Mouse (Mus musculus) midbrain, embryonic 10.5 days (tissue): ENCODE data around the gene Sphk2. TPM values are rescaled to one million over a fixed set of nuclear protein-coding genes. Genes with fewer than 3 reads are reported as not detected.

Experiments
- DNase-seq: peaks from one replicate; pipeline ENCODE4 v3.0.0-alpha.2; 2017; ENCODE audit warnings: low spot score
- H3K27ac ChIP-seq: fragments of 300-500 bp; sonication (generic); replicated peaks from 2 replicates; pipeline ENCODE4 v1.5.1; 2016; ENCODE audit warnings: mild to moderate bottlenecking
- H3K27me3 ChIP-seq: fragments of 300-500 bp; sonication (generic); 2 replicates; pipeline ENCODE4 v1.6.1; 2016; ENCODE audit warnings: low read depth, mild to moderate bottlenecking; ENCODE audit not compliant: poor library complexity, severe bottlenecking
- H3K36me3 ChIP-seq: fragments of 300-500 bp; sonication (generic); 2 replicates; pipeline ENCODE4 v1.6.1; 2016; ENCODE audit warnings: mild to moderate bottlenecking, moderate library complexity
- H3K4me1 ChIP-seq: fragments of 300-500 bp; sonication (generic); 2 replicates; pipeline ENCODE4 v1.6.1; 2016
- H3K4me3 ChIP-seq: fragments of 300-500 bp; sonication (generic); 2 replicates; pipeline ENCODE4 v1.5.1; 2016; ENCODE audit warnings: mild to moderate bottlenecking, moderate library complexity
- H3K9me3 ChIP-seq: fragments of 300-500 bp; sonication (generic); replicated peaks from 2 replicates; pipeline ENCODE4 v1.6.1; 2016; ENCODE audit warnings: mild to moderate bottlenecking
- WGBS: fragments of 180-500 bp; shearing (Covaris S2); methylation state at CpG from one replicate; pipeline ENCODE4 v1.1.7; 2016; 5-methylcytosine and 5-hydroxymethylcytosine counted together
- polyA plus RNA-seq: library from polyadenylated mRNA; unstranded; fragments of >200 nt; fragmentation: Nextera tagmentation; extraction: Ambion mirVana; gene quantifications from 2 replicates; pipeline ENCODE4 v1.2.1, GENCODE M21; 2016

Gene Sphk2
- polyA plus RNA-seq, 1 experiment from 2014 or later = 32.3 TPM

DNA sequence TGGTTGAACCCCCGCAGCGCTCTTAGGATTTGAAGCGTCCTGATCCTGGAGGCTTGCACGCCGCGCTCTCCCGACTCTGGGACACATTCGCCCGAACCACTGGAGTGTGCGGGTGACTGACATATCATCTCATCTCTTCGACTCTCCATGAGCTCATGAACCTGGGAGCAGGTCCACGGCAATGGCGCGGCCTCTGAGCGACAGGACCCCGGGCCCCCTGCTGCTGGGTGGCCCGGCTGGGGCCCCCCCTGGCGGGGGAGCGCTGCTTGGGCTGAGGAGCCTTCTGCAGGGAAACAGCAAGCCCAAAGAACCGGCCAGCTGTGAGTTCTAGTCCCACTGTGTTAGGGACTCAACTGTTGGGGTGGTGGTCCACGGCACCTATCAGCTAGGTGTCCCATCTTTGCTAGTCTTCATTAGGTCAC, 12.3 kb downstream of the Sphk2 start:
- under 1% methylated on average over 21 of the region's 21 CpGs for WGBS
- H3K4me1 ChIP-seq = peaks cover 86% of the 10 kb centered on the region
- peaks cover 6% of the 10 kb centered on the region for H3K27me3 ChIP-seq
- H3K27ac ChIP-seq = peak overlapping the region; percentile 87
- DNase-seq = no peak
- H3K36me3 ChIP-seq = peaks cover 10% of the 10 kb centered on the region
- H3K4me3 ChIP-seq = peak overlapping the region; percentile 73
- no peaks in the 10 kb centered on the region for H3K9me3 ChIP-seq

DNA sequence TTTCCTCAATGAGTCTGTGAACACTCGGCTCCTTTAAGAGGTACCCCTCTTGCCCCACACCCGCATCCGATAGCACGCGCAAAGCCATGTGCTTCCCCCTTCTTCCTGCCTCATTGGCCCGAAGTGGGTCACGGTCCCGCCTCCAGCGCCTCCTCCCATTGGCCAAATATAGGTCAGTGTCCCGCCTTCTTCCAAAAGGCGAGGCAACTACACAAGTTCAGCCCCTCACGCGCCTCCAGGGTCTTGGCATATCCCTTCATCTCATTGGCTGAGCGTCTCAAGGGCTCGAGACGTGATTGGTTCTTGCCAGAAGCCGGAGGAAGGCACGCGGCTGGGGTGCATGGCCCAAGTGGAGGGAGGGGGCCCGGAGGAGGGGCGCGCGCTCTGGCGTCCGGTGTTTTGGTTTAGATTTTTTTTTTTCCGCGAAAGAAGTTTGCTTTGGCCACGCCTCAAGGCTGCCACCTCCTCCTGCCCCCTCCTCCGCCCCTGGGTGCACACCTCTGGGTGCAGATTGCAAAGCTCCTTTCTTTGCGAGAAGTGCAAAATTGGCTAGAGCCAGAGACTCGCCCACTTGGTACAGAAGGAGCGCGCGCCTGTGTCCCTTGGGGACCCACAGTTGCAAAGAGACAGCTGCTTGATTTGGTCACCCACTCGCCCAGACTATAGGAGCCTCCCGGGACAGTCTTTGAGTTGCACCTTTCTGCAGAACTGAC, 12.9 kb downstream of the Sphk2 start, which contains the start of gene Dbp:
Gene Dbp (plus strand): TSS at position 359 of the 713 bp plus-strand sequence.
- Histone ChIP-seq H3K27ac (peak within 1 kb of the TSS; percentile 87), H3K27me3 (peaks cover 12% of the 10 kb centered on the region), H3K9me3 (no peaks in the 10 kb centered on the region), H3K4me3 (peak within 1 kb of the TSS; percentile 73), H3K36me3 (peaks cover 4% of the 10 kb centered on the region), H3K4me1 (peaks cover 86% of the 10 kb centered on the region)
- WGBS = 0% methylated on average over 36 of the region's 36 CpGs
- peak; percentile 99 for DNase-seq

DNA sequence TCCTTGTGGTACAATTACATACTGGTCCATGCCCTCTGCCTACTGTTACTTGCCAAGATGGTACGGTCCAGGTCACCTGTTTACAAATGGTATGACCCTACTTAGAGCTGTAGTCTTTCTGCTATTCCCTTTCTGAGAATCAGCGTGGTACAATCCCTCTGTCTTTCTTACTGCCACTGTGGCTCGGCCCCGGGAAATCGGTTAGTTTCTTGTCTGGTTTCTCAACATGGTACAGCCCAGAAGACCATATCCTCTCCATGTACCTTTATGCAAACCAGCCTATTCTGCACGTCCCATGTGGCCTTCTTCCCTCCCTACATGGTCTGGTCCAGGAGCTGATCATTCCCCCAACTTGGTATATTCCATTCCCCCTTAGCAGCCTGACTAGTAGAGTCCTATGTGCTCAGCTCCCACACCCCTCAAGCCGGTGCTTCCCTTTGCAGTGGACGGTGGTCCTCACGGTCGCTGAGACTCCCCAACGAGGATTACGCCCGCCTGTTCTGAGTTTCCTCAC, 13.7 kb downstream of the Sphk2 start:
- WGBS = 1% methylated on average over 13 of the region's 13 CpGs
- no peaks in the 10 kb centered on the region for H3K36me3 ChIP-seq
- peaks cover 20% of the 10 kb centered on the region for H3K27me3 ChIP-seq
- peak overlapping the region; percentile 73 for H3K4me3 ChIP-seq
- H3K9me3 ChIP-seq = no peaks in the 10 kb centered on the region
- peaks cover 86% of the 10 kb centered on the region for H3K4me1 ChIP-seq
- H3K27ac ChIP-seq = peak overlapping the region; percentile 87
- peak; percentile 74 for DNase-seq

DNA sequence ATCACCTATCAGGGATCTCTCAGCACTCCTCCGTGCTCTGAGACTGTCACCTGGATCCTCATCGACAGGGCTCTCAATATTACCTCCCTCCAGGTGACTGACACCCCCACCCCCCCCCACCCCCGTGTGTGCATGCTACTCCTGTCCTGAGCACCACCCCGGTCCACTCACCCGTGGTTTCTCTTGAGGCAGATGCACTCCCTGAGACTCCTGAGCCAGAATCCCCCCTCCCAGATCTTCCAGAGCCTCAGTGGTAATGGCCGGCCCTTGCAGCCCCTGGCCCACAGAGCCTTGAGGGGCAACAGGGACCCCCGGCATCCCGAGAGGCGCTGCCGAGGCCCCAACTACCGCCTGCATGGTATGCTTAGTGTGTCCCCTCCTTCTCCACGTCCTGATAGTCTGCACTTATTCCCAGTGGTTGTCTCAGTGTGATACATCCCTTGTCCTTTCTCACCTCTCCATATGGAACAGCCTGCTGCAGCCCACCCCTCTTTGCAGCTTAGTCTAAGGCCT, 14.2 kb downstream of the Sphk2 start:
- peak overlapping the region; percentile 73 for H3K4me3 ChIP-seq
- H3K27ac ChIP-seq = peak overlapping the region; percentile 87
- WGBS = 50% methylated on average over 12 of the region's 12 CpGs
- peaks cover 25% of the 10 kb centered on the region for H3K27me3 ChIP-seq
- peaks cover 81% of the 10 kb centered on the region for H3K4me1 ChIP-seq
- H3K36me3 ChIP-seq = no peaks in the 10 kb centered on the region
- DNase-seq = no peak
- H3K9me3 ChIP-seq = no peaks in the 10 kb centered on the region

DNA sequence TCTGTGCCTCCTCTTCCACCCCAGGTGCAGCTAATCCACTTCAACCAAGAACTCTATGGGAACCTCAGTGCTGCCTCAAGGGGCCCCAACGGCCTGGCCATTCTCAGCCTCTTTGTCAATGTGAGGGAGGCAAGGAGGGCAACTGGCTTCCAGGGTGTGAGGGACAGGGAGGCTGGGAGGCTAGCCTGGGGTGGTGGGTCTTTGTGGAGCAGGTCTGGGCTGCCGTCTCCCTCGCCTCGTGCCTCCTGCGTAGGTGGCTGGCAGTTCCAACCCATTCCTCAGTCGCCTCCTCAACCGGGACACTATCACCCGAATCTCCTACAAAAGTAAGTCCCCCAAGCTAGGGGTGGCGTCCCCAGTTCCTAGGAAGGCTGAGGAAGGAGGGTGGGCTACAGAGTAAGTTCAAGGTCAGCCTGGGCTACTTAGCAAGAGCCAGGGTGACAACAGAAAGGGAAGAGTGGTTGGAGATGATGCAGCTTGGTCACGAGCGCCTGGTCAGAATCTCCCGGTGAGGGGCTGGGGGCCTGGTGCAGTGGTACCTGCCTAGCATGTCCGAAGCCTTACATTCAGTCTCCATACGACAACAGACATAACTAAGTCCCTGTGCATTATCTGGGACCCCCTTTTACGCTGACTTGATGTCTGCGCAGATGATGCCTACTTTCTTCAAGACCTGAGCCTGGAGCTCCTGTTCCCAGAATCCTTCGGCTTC, 14.8 kb downstream of the Sphk2 start:
- Histone ChIP-seq H3K36me3 (no peaks in the 10 kb centered on the region), H3K4me1 (peaks cover 75% of the 10 kb centered on the region), H3K4me3 (peak overlapping the region; percentile 73), H3K9me3 (no peaks in the 10 kb centered on the region), H3K27me3 (peaks cover 31% of the 10 kb centered on the region), H3K27ac (peak overlapping the region; percentile 87; the same call in 1 of the 2 replicates)
- 90% methylated on average over 17 of the region's 17 CpGs for WGBS
- DNase-seq = no peak

DNA sequence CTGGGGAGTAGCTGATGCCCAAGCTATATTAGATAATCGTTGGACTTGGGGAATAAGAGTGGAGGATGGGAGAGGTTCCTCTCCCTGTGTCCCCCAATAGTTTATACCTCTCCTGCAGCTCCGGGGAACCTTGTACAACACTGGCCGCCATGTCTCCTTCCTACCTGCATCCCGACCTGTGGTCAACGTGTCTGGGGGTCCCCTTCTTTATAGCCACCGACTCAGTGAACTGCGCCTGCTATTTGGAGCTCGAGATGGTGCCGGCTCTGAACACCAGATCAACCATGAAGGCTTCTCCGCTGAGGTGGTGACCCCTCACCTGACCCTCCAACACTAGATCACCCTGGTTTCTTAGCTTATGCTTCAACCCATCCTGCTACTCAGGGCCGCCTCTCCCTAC, 15.5 kb downstream of the Sphk2 start:
- Histone ChIP-seq H3K4me3 (no peak overlapping the region), H3K9me3 (no peaks in the 10 kb centered on the region), H3K36me3 (no peaks in the 10 kb centered on the region), H3K27ac (no peak overlapping the region), H3K27me3 (peaks cover 34% of the 10 kb centered on the region), H3K4me1 (peaks cover 68% of the 10 kb centered on the region)
- no peak for DNase-seq
- 91% methylated on average over 11 of the region's 11 CpGs for WGBS

DNA sequence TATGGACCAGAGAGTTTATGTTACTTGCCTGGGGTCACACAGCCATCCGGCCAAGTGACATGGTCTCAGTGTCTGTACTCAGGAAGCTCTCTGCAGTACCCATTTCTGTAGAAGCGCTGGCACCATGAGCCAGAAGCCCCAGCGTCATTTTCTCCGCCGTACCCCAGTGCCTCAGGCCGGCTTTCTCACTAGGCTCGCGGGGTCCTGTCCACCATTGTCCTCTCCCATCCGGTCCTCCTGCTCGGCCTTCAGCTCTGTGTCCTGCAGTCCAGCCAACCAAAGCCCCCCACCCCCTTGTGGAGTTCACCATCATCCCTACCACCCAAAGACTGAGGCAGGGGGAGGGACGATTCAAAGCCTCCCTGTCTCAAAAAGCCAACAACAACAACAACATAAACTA, 16.2 kb downstream of the Sphk2 start:
- H3K4me1 ChIP-seq = peaks cover 61% of the 10 kb centered on the region
- WGBS = 91% methylated on average over 11 of the region's 11 CpGs
- DNase-seq = no peak
- peak overlapping the region; percentile 57; the same call in 1 of the 2 replicates for H3K4me3 ChIP-seq
- peaks cover 34% of the 10 kb centered on the region for H3K27me3 ChIP-seq
- H3K36me3 ChIP-seq = no peaks in the 10 kb centered on the region
- no peak overlapping the region for H3K27ac ChIP-seq
- H3K9me3 ChIP-seq = no peaks in the 10 kb centered on the region

DNA sequence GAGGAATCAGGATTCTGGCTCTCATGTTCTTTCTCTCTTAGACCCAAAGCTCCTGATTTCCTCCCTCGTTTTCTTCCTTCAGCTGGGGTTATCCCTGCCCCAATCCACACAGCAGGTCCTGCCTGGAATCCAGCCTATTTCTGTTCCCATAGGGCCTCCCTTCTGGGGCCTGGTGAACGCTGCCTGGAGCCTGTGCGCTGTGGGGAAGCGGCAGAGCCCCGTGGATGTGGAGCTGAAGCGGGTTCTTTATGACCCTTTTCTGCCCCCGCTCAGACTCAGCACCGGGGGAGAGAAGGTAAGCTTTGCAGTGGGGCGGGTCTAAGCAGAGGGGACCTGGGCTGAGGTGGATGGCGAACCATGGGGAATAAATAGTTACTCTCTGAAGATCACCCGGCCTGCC, 16.7 kb downstream of the Sphk2 start:
- Histone ChIP-seq H3K36me3 (no peaks in the 10 kb centered on the region), H3K4me1 (peaks cover 56% of the 10 kb centered on the region)

DNA sequence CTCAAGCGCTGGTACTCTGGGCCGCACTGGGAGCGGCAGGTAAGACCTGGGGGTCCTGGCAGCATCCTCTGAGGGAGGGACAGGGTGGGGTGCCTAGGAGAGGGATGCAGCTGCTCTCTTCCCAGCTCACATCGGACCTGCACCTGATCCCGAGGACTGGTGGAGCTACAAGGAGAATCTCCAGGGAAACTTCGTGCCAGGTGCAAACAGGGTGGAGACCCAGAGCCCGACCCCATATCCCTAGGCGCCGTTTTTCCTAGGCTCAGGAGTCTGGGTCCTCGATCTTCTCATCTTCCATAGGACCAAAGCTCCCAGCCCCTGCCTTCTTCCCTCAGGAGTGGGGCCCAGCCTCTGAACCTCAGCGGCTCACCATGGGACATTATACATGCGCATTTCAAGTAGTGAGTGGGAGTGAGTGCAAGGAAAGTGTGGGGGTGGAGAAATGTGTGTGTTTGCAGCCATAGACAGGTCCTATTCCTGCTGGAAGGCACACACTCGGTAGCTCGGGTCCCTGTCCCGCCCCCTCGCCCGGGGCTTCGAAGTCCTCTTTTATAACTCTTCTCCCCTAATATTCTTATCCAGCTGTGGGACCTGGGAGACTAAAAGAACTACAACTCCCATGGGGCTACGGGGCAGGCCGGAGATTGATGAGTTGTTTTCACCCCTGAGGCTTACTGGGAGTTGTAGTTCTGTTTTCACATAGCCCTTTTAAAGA, 17.3 kb downstream of the Sphk2 start:
- H3K4me1 ChIP-seq = peaks cover 51% of the 10 kb centered on the region
- no peaks in the 10 kb centered on the region for H3K36me3 ChIP-seq
- peaks cover 34% of the 10 kb centered on the region for H3K27me3 ChIP-seq
- H3K27ac ChIP-seq = peak overlapping the region; percentile 77
- peak; percentile 69 for DNase-seq
- WGBS = 1% methylated on average over 20 of the region's 20 CpGs
- H3K4me3 ChIP-seq = peak overlapping the region; percentile 57
- H3K9me3 ChIP-seq = no peaks in the 10 kb centered on the region

More for the DNA sequence above, 16.7 kb downstream of the Sphk2 start:
- H3K4me3 ChIP-seq = peak overlapping the region; percentile 57
- H3K27ac ChIP-seq = peak overlapping the region; percentile 77
- 32% methylated on average over 11 of the region's 11 CpGs for WGBS
- H3K27me3 ChIP-seq = peaks cover 34% of the 10 kb centered on the region
- no peaks in the 10 kb centered on the region for H3K9me3 ChIP-seq
- no peak for DNase-seq

DNA sequence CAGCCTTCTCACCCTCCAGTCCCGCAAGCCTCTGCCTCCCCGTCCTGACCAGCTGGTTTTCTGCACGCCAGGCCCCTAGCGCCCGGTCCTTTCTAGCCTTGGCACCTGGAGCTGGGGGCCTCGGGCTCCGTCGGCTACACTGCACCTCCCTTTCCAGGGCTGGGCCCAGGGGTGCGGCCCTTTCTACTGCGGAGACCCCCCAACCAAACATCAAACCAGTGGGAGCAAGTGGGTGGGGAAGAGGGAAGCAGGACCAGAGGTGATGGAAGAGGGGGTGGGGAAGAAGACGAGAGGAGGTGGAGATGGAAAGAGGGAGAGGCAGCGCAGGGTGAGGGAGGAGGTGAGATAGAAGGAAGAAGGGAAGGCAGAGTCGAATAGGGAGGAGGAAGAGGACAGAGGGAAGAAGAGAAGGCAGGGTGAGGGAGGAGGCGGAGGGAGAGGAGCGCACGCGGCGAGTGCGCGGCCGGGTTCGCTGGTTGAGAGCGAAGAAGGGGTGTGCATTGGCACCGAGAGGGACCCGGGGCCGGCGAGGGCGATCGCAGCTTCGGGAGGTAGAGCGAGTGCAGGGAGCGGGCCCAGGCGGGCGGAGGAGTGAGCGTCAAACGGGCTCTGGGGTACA, 18.2 kb downstream of the Sphk2 start, which contains the start of gene Car11:
Gene Car11 (plus strand): TSS at position 321 of the 619 bp plus-strand sequence.
- Histone ChIP-seq H3K9me3 (no peaks in the 10 kb centered on the region), H3K4me3 (peak within 1 kb of the TSS; percentile 57), H3K27me3 (peaks cover 34% of the 10 kb centered on the region), H3K4me1 (peaks cover 55% of the 10 kb centered on the region), H3K27ac (peak within 1 kb of the TSS; percentile 77), H3K36me3 (no peaks in the 10 kb centered on the region)
- peak; percentile 41 for DNase-seq
- 2% methylated on average over 36 of the region's 36 CpGs for WGBS

DNA sequence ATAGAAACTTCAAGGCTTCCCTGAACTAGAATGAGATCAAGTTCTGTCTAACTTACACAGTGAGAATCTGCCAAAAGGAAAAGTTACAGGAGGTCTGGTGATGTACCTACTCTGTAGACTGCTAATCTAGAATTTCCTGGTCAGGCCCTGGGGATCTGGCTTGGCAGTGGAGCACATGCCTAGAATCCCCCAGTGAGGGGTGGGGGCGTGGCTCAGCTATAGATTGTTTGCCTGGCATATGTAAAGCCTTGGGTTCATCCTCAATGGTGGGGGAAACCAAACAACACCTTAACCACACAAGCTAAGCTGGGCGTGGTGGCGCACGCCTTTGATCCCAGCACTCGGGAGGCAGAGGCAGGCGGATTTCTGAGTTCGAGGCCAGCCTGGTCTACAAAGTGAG, 19.9 kb downstream of the Sphk2 start:
- H3K27ac ChIP-seq = no peak overlapping the region
- WGBS = 84% methylated on average over 6 of the region's 7 CpGs
- no peak for DNase-seq
- H3K4me3 ChIP-seq = no peak overlapping the region
- peaks cover 47% of the 10 kb centered on the region for H3K4me1 ChIP-seq
- no peaks in the 10 kb centered on the region for H3K36me3 ChIP-seq
- no peaks in the 10 kb centered on the region for H3K9me3 ChIP-seq
- peaks cover 34% of the 10 kb centered on the region for H3K27me3 ChIP-seq

DNA sequence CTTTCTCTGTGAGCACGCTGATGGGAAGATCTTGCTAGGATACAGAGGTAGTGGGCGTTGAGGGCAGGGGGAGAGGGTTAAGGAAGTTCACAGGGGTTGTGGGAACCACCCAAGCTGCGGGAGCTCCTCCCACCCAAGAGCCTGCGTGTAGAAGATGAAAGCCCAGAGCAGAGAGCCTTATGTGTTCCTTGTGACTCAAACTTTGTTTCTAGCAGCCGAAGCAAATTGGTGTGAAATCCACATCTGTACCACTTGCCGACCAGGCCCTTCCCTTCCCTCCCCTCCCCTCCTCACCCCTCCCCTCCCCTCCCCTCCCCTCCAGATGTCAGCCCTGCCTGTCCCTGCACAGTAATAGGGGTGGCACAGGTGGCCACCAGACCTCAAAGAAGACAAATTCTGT, 22.7 kb downstream of the Sphk2 start:
- H3K9me3 ChIP-seq = no peaks in the 10 kb centered on the region
- peaks cover 33% of the 10 kb centered on the region for H3K4me1 ChIP-seq
- no peak overlapping the region; the same call in 1 of the 2 replicates for H3K27ac ChIP-seq
- peaks cover 38% of the 10 kb centered on the region for H3K27me3 ChIP-seq
- peak; percentile 39 for DNase-seq
- no peak overlapping the region for H3K4me3 ChIP-seq
- 29% methylated on average over 6 of the region's 6 CpGs for WGBS
- no peaks in the 10 kb centered on the region for H3K36me3 ChIP-seq
